Mouse (Mus musculus) thymus, postnatal 0 days (tissue): Measurements from ENCODE around the gene Ifi27l2a. TPM values are rescaled to one million over a fixed set of nuclear protein-coding genes. Genes with fewer than 3 reads are reported as not detected.
A peak's percentile ranks its signal among the peaks of the same experiment; 100 is the strongest.

ENCODE experiments used
- DNase-seq: peaks from one replicate; pipeline ENCODE4 v3.0.0-alpha.2; 2015; ENCODE audit warnings: low spot score
- polyA plus RNA-seq: library from polyadenylated mRNA; unstranded; fragments of >200 nt; fragmentation: Nextera tagmentation; extraction: Ambion mirVana; gene quantifications from 2 replicates; pipeline ENCODE4 v1.2.1, GENCODE M21; 2015

Gene Ifi27l2a
- polyA plus RNA-seq, 1 experiment from 2014 or later = 299 TPM

- no peak for DNase-seq
Observed at GRCm38 (mm10) chr12:103426710-103427109, 16.8 kb downstream of the Ifi27l2a start.

GRCm38 (mm10) chr12:103425729-103426470, 17.6 kb downstream of the Ifi27l2a start, which contains the start of gene Ddx24:
Ddx24 (minus strand) TSS chr12:103425830.
- DNase-seq = peak; percentile 99

GRCm38 (mm10) chr12:103425016-103425728, 18.3 kb downstream of the Ifi27l2a start:
- DNase-seq = no peak

GRCm38 (mm10) chr12:103408144-103408543, 35.3 kb downstream of the Ifi27l2a start:
- DNase-seq = no peak

- DNase-seq = no peak
Observed at GRCm38 (mm10) chr12:103407720-103408119, 35.8 kb downstream of the Ifi27l2a start, which contains the start of gene 9330161L09Rik. 9330161L09Rik (minus strand) TSS chr12:103407820.

GRCm38 (mm10) chr12:103404131-103404530, 39.3 kb downstream of the Ifi27l2a start:
- no peak for DNase-seq

GRCm38 (mm10) chr12:103396751-103397150, 46.7 kb downstream of the Ifi27l2a start:
- no peak for DNase-seq

GRCm38 (mm10) chr12:103395486-103396275, 47.8 kb downstream of the Ifi27l2a start:
- no peak for DNase-seq

GRCm38 (mm10) chr12:103393528-103393927, 50.0 kb downstream of the Ifi27l2a start:
- DNase-seq = no peak

Other genes starting within 250 kb of the Ifi27l2a start
- not detected in 2 replicates for gene Prima1, start 201.5 kb downstream of the Ifi27l2a start, polyA plus RNA-seq
- not detected in 2 replicates for gene Fam181a, start 132.7 kb downstream of the Ifi27l2a start, polyA plus RNA-seq
- gene Asb2, start 87.7 kb downstream of the Ifi27l2a start, polyA plus RNA-seq = 5.2 and 5.6 TPM in 2 replicates
- gene Otub2, start 55.0 kb downstream of the Ifi27l2a start, polyA plus RNA-seq = 1.9 TPM in 2 replicates
- gene 9330161L09Rik, start 35.9 kb downstream of the Ifi27l2a start, polyA plus RNA-seq = 0.14 and 0.21 TPM in 2 replicates
- 139 and 165 TPM in 2 replicates for gene Ddx24, start 17.9 kb downstream of the Ifi27l2a start, polyA plus RNA-seq
- 160 and 162 TPM in 2 replicates for gene Ifi27, start 9.5 kb downstream of the Ifi27l2a start, polyA plus RNA-seq
- 0.25 and 0.46 TPM in 2 replicates for gene Ifi27l2b, start 13.5 kb upstream of the Ifi27l2a start, polyA plus RNA-seq
- gene Ppp4r4, start 88.6 kb upstream of the Ifi27l2a start, polyA plus RNA-seq = 0.40 and 0.44 TPM in 2 replicates
- 0.09 TPM in 1 of 2 replicates, not detected in the other for gene Serpina10, start 187.8 kb upstream of the Ifi27l2a start, polyA plus RNA-seq
- 0.08 and 0.13 TPM in 2 replicates for gene Serpina6, start 213.5 kb upstream of the Ifi27l2a start, polyA plus RNA-seq
- not detected in 2 replicates for gene Serpina16, start 232.5 kb upstream of the Ifi27l2a start, polyA plus RNA-seq